Comparison of ENCODE assay signal across 10 mouse cellular contexts in genomic region chrX:152705397-152705796, GRCm38 (mm10).
DNase-seq lines count a peak whose midpoint lies in the region; ATAC-seq and TF ChIP-seq lines count a peak whose summit lies in the region.
"Had no signal": no experiment of that assay in that cellular context is flagged by ENCODE, and none has a peak within 500 bp of the region (broad histone marks: within the 10 kb centered on the region; RNA-seq: fewer than 3 reads in every experiment).

No protein-coding gene starts in this region.

- intact Hi-C loops in left cerebral cortex, postnatal 14 days (cut with DNase I), result loop anchor here (1.0 to 5.0 kb wide), 2 partner anchors 112 to 130 kb away; no protein-coding TSS in a partner anchor

- peak; percentile 14 for DNase-seq in hindbrain, embryonic 10.5 days (ENCODE audit: low spot score)
- peak; percentile 25 for DNase-seq in Patski (ENCODE audit: low read depth, low spot score)
- peak; percentile 49 for DNase-seq in embryo, embryonic 11 days
- DNase-seq in left cerebral cortex, postnatal 14 days (ENCODE audit: low spot score in 2 of 2), result peak; percentile 30
- DNase-seq in retina, postnatal 7 days (ENCODE audit: low read depth, low spot score), result peak; percentile 14
- no peak for DNase-seq in thymus, adult 18-20 months

- in situ Hi-C loops in Patski (cut with MboI; ENCODE audit: low pct_unique_long_range_greater_than_20kb), result loop anchor here (5.0 kb wide), 1 partner anchor 62 kb away; the partner anchor contains the start of gene Shroom2

- CTCF ChIA-PET in Patski (lab: Charles Lee), result interaction anchor here (0.5 to 3.7 kb wide), 6 partner anchors 33 to 118 kb away, joined by 3 to 18 read pairs (median 3); no protein-coding TSS in a partner anchor

- no peak for ATAC-seq in hindbrain, embryonic 13.5 days (ENCODE audit: low FRiP score)
- ATAC-seq in Patski, result peak; percentile 68
- peak; percentile 70; the same call in 1 of the 2 replicates for ATAC-seq in intestine, embryonic 15.5 days

- peak; percentile 62 for TF ChIP-seq CTCF in Patski (IDR thresholded peaks at IDR 0.05)

- H3K27ac ChIP-seq in hindbrain, embryonic 10.5 days, result no peak overlapping the region
- no peak overlapping the region for H3K27ac ChIP-seq in hindbrain, embryonic 13.5 days
- no peak overlapping the region for H3K27ac ChIP-seq in intestine, embryonic 15.5 days
- H3K27ac ChIP-seq: limb, embryonic 15.5 days; stomach, embryonic 15.5 days had no signal

- POLR2A ChIA-PET in Patski (lab: Charles Lee), result no interaction called here

- no peak overlapping the region for H3K4me3 ChIP-seq in hindbrain, embryonic 10.5 days
- H3K4me3 ChIP-seq in hindbrain, embryonic 13.5 days, result no peak overlapping the region
- H3K4me3 ChIP-seq in intestine, embryonic 15.5 days (replicated peaks), result no peak overlapping the region
- H3K4me3 ChIP-seq: limb, embryonic 15.5 days; stomach, embryonic 15.5 days had no signal

- H3K9ac ChIP-seq in hindbrain, embryonic 13.5 days, result no peak overlapping the region
- no peak overlapping the region for H3K9ac ChIP-seq in intestine, embryonic 15.5 days
- H3K9ac ChIP-seq: limb, embryonic 15.5 days; stomach, embryonic 15.5 days had no signal

- H3K27me3 ChIP-seq in hindbrain, embryonic 10.5 days (ENCODE audit: insufficient read depth, poor library complexity, severe bottlenecking), result peaks cover 80% of the 10 kb centered on the region
- H3K27me3 ChIP-seq in hindbrain, embryonic 13.5 days, result peaks cover 45% of the 10 kb centered on the region
- H3K27me3 ChIP-seq in Patski, result no peaks in the 10 kb centered on the region
- H3K27me3 ChIP-seq in intestine, embryonic 15.5 days (replicated peaks), result no peaks in the 10 kb centered on the region

- no peak overlapping the region for H3K4me2 ChIP-seq in hindbrain, embryonic 13.5 days
- H3K4me2 ChIP-seq in intestine, embryonic 15.5 days (replicated peaks), result no peak overlapping the region
- H3K4me2 ChIP-seq: limb, embryonic 15.5 days; stomach, embryonic 15.5 days had no signal

- H3K4me1 ChIP-seq in hindbrain, embryonic 10.5 days (replicated peaks), result no peaks in the 10 kb centered on the region
- H3K4me1 ChIP-seq in hindbrain, embryonic 13.5 days (replicated peaks), result no peaks in the 10 kb centered on the region
- no peaks in the 10 kb centered on the region for H3K4me1 ChIP-seq in intestine, embryonic 15.5 days (replicated peaks)
- H3K4me1 ChIP-seq: limb, embryonic 15.5 days; stomach, embryonic 15.5 days had no signal

- no peaks in the 10 kb centered on the region for H3K9me3 ChIP-seq in hindbrain, embryonic 10.5 days
- H3K9me3 ChIP-seq in hindbrain, embryonic 13.5 days, result no peaks in the 10 kb centered on the region
- H3K9me3 ChIP-seq in intestine, embryonic 15.5 days, result no peaks in the 10 kb centered on the region
- H3K9me3 ChIP-seq: limb, embryonic 15.5 days; stomach, embryonic 15.5 days had no signal

- 22% methylated on average over 3 of the region's 3 CpGs for WGBS in hindbrain, embryonic 10.5 days
- 20% methylated on average over 3 of the region's 3 CpGs for WGBS in hindbrain, embryonic 13.5 days
- WGBS in intestine, embryonic 15.5 days, result 13% methylated on average over 3 of the region's 3 CpGs

- no peaks in the 10 kb centered on the region for H3K36me3 ChIP-seq in hindbrain, embryonic 10.5 days
- no peaks in the 10 kb centered on the region for H3K36me3 ChIP-seq in hindbrain, embryonic 13.5 days
- H3K36me3 ChIP-seq in intestine, embryonic 15.5 days, result no peaks in the 10 kb centered on the region
- H3K36me3 ChIP-seq: limb, embryonic 15.5 days; stomach, embryonic 15.5 days had no signal

Comparison
In these comparisons a context has a peak if more than half of its experiments do, and no peak if none do; other contexts are left out.
1. DNase-seq: peak in hindbrain, embryonic 10.5 days (single experiment), Patski (single experiment), embryo, embryonic 11 days (single experiment), left cerebral cortex, postnatal 14 days (2 of 2) and retina, postnatal 7 days (single experiment); none in thymus, adult 18-20 months (0 of 2).